Mouse (Mus musculus) MEL (cell line): Measurements from ENCODE around the gene Dot1l. TPM values are rescaled to one million over a fixed set of nuclear protein-coding genes. Genes with fewer than 3 reads are reported as not detected.

Experiments used
- DNase-seq: peaks from one replicate; pipeline ENCODE4 v3.0.0; 2011; ENCODE audit warnings: low read depth, low spot score
- H3K27ac ChIP-seq: 2 replicates; pipeline ENCODE4 v1.5.1; 2012; ENCODE audit warnings: low read depth, mild to moderate bottlenecking, control low read depth, low read length, moderate library complexity; ENCODE audit not compliant: control insufficient read depth
- H3K27me3 ChIP-seq, 2 experiments: fragments of 150-350 bp in 1 of 2; sonication (generic) in 1 of 2; 2 replicates each; pipeline ENCODE4 v1.6.1; 2012; ENCODE audit warnings: low read length in 2 of 2, mild to moderate bottlenecking in 2 of 2, improper control_type of control experiment in 1 of 2, moderate library complexity in 1 of 2; ENCODE audit not compliant: insufficient read depth in 2 of 2, control insufficient read depth in 1 of 2
- H3K36me3 ChIP-seq, 2 experiments: 2 replicates each; pipeline ENCODE4 v1.6.1; 2012 to 2014; ENCODE audit warnings: low read length in 2 of 2, improper control_type of control experiment in 1 of 2, inconsistent platforms in 1 of 2, mild to moderate bottlenecking in 1 of 2; ENCODE audit not compliant: insufficient read depth in 2 of 2, control insufficient read depth in 1 of 2
- H3K4me1 ChIP-seq, 2 experiments: fragments of 150-350 bp in 1 of 2; sonication (generic) in 1 of 2; 2 replicates each; pipeline ENCODE4 v1.6.1; 2012; ENCODE audit warnings: low read length in 2 of 2, improper control_type of control experiment in 1 of 2, mild to moderate bottlenecking in 1 of 2; ENCODE audit not compliant: insufficient read depth in 2 of 2, control insufficient read depth in 1 of 2
- H3K4me3 ChIP-seq, 2 experiments: fragments of 150-350 bp in 1 of 2; sonication (generic) in 1 of 2; 2 replicates each; pipeline ENCODE4 v1.5.1; 2012; ENCODE audit warnings: low read depth in 2 of 2, low read length in 2 of 2, mild to moderate bottlenecking in 2 of 2, moderate library complexity in 2 of 2, control low read depth in 1 of 2, improper control_type of control experiment in 1 of 2; ENCODE audit not compliant: control insufficient read depth in 1 of 2, insufficient read depth in 1 of 2
- H3K79me2 ChIP-seq: 2 replicates; pipeline ENCODE4 v1.6.1; 2012; ENCODE audit warnings: mild to moderate bottlenecking, low read length, moderate library complexity; ENCODE audit not compliant: control insufficient read depth, poor library complexity, insufficient read depth
- H3K9ac ChIP-seq: 2 replicates; pipeline ENCODE4 v1.6.1; 2012; ENCODE audit warnings: low read depth, mild to moderate bottlenecking, control low read depth, low read length, moderate library complexity; ENCODE audit not compliant: control insufficient read depth, poor library complexity, severe bottlenecking
- H3K9me3 ChIP-seq: fragments of 150-350 bp; sonication (generic); replicated peaks from 2 replicates; pipeline ENCODE4 v1.6.1; 2012; ENCODE audit warnings: mild to moderate bottlenecking, low read length, improper control_type of control experiment, moderate library complexity; ENCODE audit not compliant: insufficient read depth
- E2F4 ChIP-seq: IDR thresholded peaks from 2 replicates; pipeline ENCODE4 v1.6.1; 2011; ENCODE audit warnings: low read depth, low read length, improper control_type of control experiment, borderline replicate concordance
- ELF1 ChIP-seq: IDR thresholded peaks from 2 replicates; pipeline ENCODE4 v1.6.1; 2014; ENCODE audit warnings: low read depth, mild to moderate bottlenecking, inconsistent platforms, low read length, improper control_type of control experiment, moderate library complexity
- ETS1 ChIP-seq: IDR thresholded peaks from 2 replicates; pipeline ENCODE4 v1.6.1; 2012; ENCODE audit warnings: low read depth, mild to moderate bottlenecking, inconsistent platforms, low read length, improper control_type of control experiment, moderate library complexity
- GABPA ChIP-seq: IDR thresholded peaks from 2 replicates; pipeline ENCODE4 v1.6.1; 2012; ENCODE audit warnings: low read depth, mild to moderate bottlenecking, inconsistent platforms, low read length, improper control_type of control experiment, moderate library complexity
- HCFC1 ChIP-seq: IDR thresholded peaks from 2 replicates; pipeline ENCODE4 v1.6.1; 2012; ENCODE audit warnings: low read depth, mild to moderate bottlenecking, inconsistent platforms, low read length, improper control_type of control experiment, moderate library complexity
- JUND ChIP-seq: IDR thresholded peaks from 2 replicates; pipeline ENCODE4 v1.6.1; 2011; ENCODE audit warnings: low read depth, mild to moderate bottlenecking, improper control_type of control experiment, low read length
- MAX ChIP-seq: IDR thresholded peaks from 2 replicates; pipeline ENCODE4 v1.6.1; 2011; ENCODE audit warnings: low read length, improper control_type of control experiment
- MAZ ChIP-seq: IDR thresholded peaks from 2 replicates; pipeline ENCODE4 v1.6.1; 2012; ENCODE audit warnings: low read depth, mild to moderate bottlenecking, inconsistent platforms, low read length, improper control_type of control experiment
- MYB ChIP-seq: IDR thresholded peaks from 2 replicates; pipeline ENCODE4 v1.6.1; 2011; ENCODE audit warnings: mild to moderate bottlenecking, low read depth, low read length, improper control_type of control experiment
- NELFE ChIP-seq: IDR thresholded peaks from 2 replicates; pipeline ENCODE4 v1.6.1; 2011; ENCODE audit warnings: low read depth, low read length, improper control_type of control experiment
- POLR2A ChIP-seq, 2 experiments: IDR thresholded peaks; 2 replicates each; pipeline ENCODE4 v1.6.1; 2011 to 2012; ENCODE audit warnings: low read length in 2 of 2, mild to moderate bottlenecking in 2 of 2, control low read depth in 1 of 2, improper control_type of control experiment in 1 of 2, low read depth in 1 of 2, moderate library complexity in 1 of 2; ENCODE audit not compliant: control insufficient read depth in 1 of 2, insufficient read depth in 1 of 2, poor library complexity in 1 of 2
- POLR2AphosphoS5 ChIP-seq: IDR thresholded peaks from 2 replicates; pipeline ENCODE4 v1.6.1; 2012; ENCODE audit warnings: low read depth, borderline replicate concordance, mild to moderate bottlenecking, inconsistent platforms, low read length, moderate library complexity, mixed read lengths
- RAD21 ChIP-seq: IDR thresholded peaks from 2 replicates; pipeline ENCODE4 v1.6.1; 2011; ENCODE audit warnings: mild to moderate bottlenecking, low read depth, low read length, improper control_type of control experiment
- RCOR1 ChIP-seq: IDR thresholded peaks from 2 replicates; pipeline ENCODE4 v1.6.1; 2012; ENCODE audit warnings: low read depth, mild to moderate bottlenecking, inconsistent platforms, low read length, improper control_type of control experiment
- SIN3A ChIP-seq: IDR thresholded peaks from 2 replicates; pipeline ENCODE4 v1.6.1; 2012; ENCODE audit warnings: low read length, improper control_type of control experiment, inconsistent platforms
- TAL1 ChIP-seq: IDR thresholded peaks from 2 replicates; pipeline ENCODE4 v1.6.1; 2012; ENCODE audit warnings: mild to moderate bottlenecking, inconsistent platforms, low read length, moderate library complexity, mixed read lengths
- USF2 ChIP-seq, 2 experiments: IDR thresholded peaks; 2 replicates each; pipeline ENCODE4 v1.6.1; 2011 to 2012; ENCODE audit warnings: improper control_type of control experiment in 2 of 2, low read length in 2 of 2, borderline replicate concordance in 1 of 2, inconsistent platforms in 1 of 2, low read depth in 1 of 2, mild to moderate bottlenecking in 1 of 2; ENCODE audit not compliant: insufficient read depth in 1 of 2
- ZKSCAN1 ChIP-seq: IDR thresholded peaks from 2 replicates; pipeline ENCODE4 v1.6.1; 2012; ENCODE audit warnings: low read depth, mild to moderate bottlenecking, inconsistent platforms, low read length, improper control_type of control experiment, moderate library complexity
- ZMIZ1 ChIP-seq: IDR thresholded peaks from 2 replicates; pipeline ENCODE4 v1.6.1; 2012; ENCODE audit warnings: low read depth, mild to moderate bottlenecking, inconsistent platforms, low read length, improper control_type of control experiment, moderate library complexity
- ZNF384 ChIP-seq: IDR thresholded peaks from 2 replicates; pipeline ENCODE4 v1.6.1; 2012; ENCODE audit warnings: low read depth, mild to moderate bottlenecking, inconsistent platforms, low read length, improper control_type of control experiment
- polyA plus RNA-seq, 2 experiments: library from polyadenylated mRNA; stranded (reverse) in 1 of 2; unstranded in 1 of 2; fragments of >175 nt in 1 of 2; fragments of >200 nt in 1 of 2; gene quantifications; 2 replicates each; pipeline versions ENCODE4 v1.2.1 to v1.2.4; 2012; ENCODE audit warnings: low replicate concordance in 2 of 2, low read depth in 1 of 2; ENCODE audit not compliant: insufficient read length in 2 of 2, insufficient read depth in 1 of 2, missing spikeins in 1 of 2
- total RNA-seq: library from RNA; depleted of rRNA; stranded (reverse); fragments of 300-350 nt; gene quantifications from 2 replicates; pipeline ENCODE4 v1.2.3, GENCODE M21; 2012

Dot1l gene
- total and polyA plus RNA-seq, 3 experiments: 15.0 to 70.6 TPM; not detected in 1

GRCm38 (mm10) chr10:80774549-80774948 is 19.5 kb downstream of the Dot1l start (continued):
- TF ChIP-seq MYB: no peak
- 0 out of 2 replicates have a peak, but pooled peaks have one; percentile 7 for TF ChIP-seq HCFC1

GRCm38 (mm10) chr10:80774981-80775380 is 20.0 kb downstream of the Dot1l start:
- no peaks in the 10 kb centered on the region; the same call in 1 of the 2 replicates for H3K79me2 ChIP-seq
- peaks cover 12 to 18% of the 10 kb centered on the region in 2 experiments for H3K4me1 ChIP-seq
- no peak overlapping the region for H3K4me3 ChIP-seq
- H3K9me3 ChIP-seq: no peaks in the 10 kb centered on the region
- no peak overlapping the region for H3K9ac ChIP-seq
- no peak for DNase-seq
- H3K36me3 ChIP-seq: peaks cover 10 to 34% of the 10 kb centered on the region in 2 experiments
- H3K27me3 ChIP-seq: no peaks in the 10 kb centered on the region
- no peak overlapping the region for H3K27ac ChIP-seq
- TF ChIP-seq JUND (no peak), ZNF384 (no peak)

- Histone ChIP-seq H3K79me2 (no peaks in the 10 kb centered on the region; the same call in 1 of the 2 replicates), H3K9me3 (no peaks in the 10 kb centered on the region), H3K27me3 (no peaks in the 10 kb centered on the region), H3K9ac (no peak overlapping the region), H3K36me3 (peaks cover 10 to 33% of the 10 kb centered on the region in 2 experiments), H3K4me3 (no peak overlapping the region), H3K27ac (no peak overlapping the region), H3K4me1 (peaks cover 12 to 18% of the 10 kb centered on the region in 2 experiments)
- no peak for DNase-seq
- TF ChIP-seq MAX (no peak), MYB (no peak), RCOR1 (no peak), ETS1 (no peak), TAL1 (no peak)
These were observed 20.7 kb downstream of the Dot1l start for GRCm38 (mm10) chr10:80775731-80776130.

- no peak for DNase-seq
- no peak for TF ChIP-seq GABPA
- TF ChIP-seq MAZ: no peak
- TF ChIP-seq ZKSCAN1: no peak
- TF ChIP-seq POLR2A (IDR thresholded peaks at IDR 0.05; ENCODE audit: control insufficient read depth in 1 of 2, insufficient read depth in 1 of 2, low read depth in 1 of 2, low read length in 2 of 2, poor library complexity in 1 of 2): no peak
- no peak for TF ChIP-seq POLR2AphosphoS5
- TF ChIP-seq ZNF384: no peak
- TF ChIP-seq ZMIZ1: no peak
- TF ChIP-seq ELF1: no peak
- no peak for TF ChIP-seq ETS1
- no peak for TF ChIP-seq E2F4
- TF ChIP-seq SIN3A: no peak
- TF ChIP-seq RAD21: no peak
- no peak for TF ChIP-seq USF2 (IDR thresholded peaks at IDR 0.05; ENCODE audit: borderline replicate concordance in 1 of 2, insufficient read depth in 1 of 2, low read depth in 1 of 2, low read length in 2 of 2)
- no peak for TF ChIP-seq NELFE
- peaks cover 12 to 18% of the 10 kb centered on the region in 2 experiments for H3K4me1 ChIP-seq
- H3K4me3 ChIP-seq: no peak overlapping the region
- H3K27me3 ChIP-seq: no peaks in the 10 kb centered on the region
- no peaks in the 10 kb centered on the region for H3K9me3 ChIP-seq
- H3K27ac ChIP-seq: no peak overlapping the region
- H3K9ac ChIP-seq: no peak overlapping the region
- H3K36me3 ChIP-seq: peaks cover 10 to 28% of the 10 kb centered on the region in 2 experiments
- no peaks in the 10 kb centered on the region; the same call in 1 of the 2 replicates for H3K79me2 ChIP-seq
These were observed 21.4 kb downstream of the Dot1l start for GRCm38 (mm10) chr10:80776358-80776869.
